Mouse (Mus musculus) megakaryocyte, embryonic 14.5 days (primary cell): ENCODE results near the gene Psg29. TPM values are rescaled to one million over a fixed set of nuclear protein-coding genes. Genes with fewer than 3 reads are reported as not detected.

ENCODE experiments used
- H3K27me3 ChIP-seq: replicated peaks from 2 replicates; pipeline ENCODE3; 2012; ENCODE audit warnings: inconsistent platforms
- H3K36me3 ChIP-seq: replicated peaks from 2 replicates; pipeline ENCODE3; 2012; ENCODE audit warnings: low read length, inconsistent platforms, mixed read lengths
- H3K4me1 ChIP-seq: 2 replicates; pipeline ENCODE4 v1.6.1; 2012; ENCODE audit warnings: inconsistent platforms
- H3K4me3 ChIP-seq: replicated peaks from 2 replicates; pipeline ENCODE3; 2012; ENCODE audit warnings: moderate library complexity, mild to moderate bottlenecking, inconsistent platforms
- H3K9me3 ChIP-seq: 2 replicates; pipeline ENCODE4 v1.6.1; 2012; ENCODE audit warnings: inconsistent platforms
- FLI1 ChIP-seq: IDR thresholded peaks from 2 replicates; pipeline ENCODE4 v1.6.1; 2012; ENCODE audit warnings: low read length, inconsistent platforms, mixed read lengths
- GATA1 ChIP-seq: IDR thresholded peaks from 3 replicates; pipeline ENCODE4 v1.6.1; 2012; ENCODE audit warnings: mixed read lengths, low read length, inconsistent platforms, borderline replicate concordance
- polyA plus RNA-seq: library from polyadenylated mRNA; stranded (reverse); fragments of >175 nt; gene quantifications from 2 replicates; pipeline ENCODE4 v1.2.3, GENCODE M21; 2012; ENCODE audit warnings: low replicate concordance; ENCODE audit not compliant: insufficient read depth

Gene Psg29
- not detected in 2 replicates for polyA plus RNA-seq

GRCm38 (mm10) chr7:17203177-17203576 lies at the start of gene Psg29:
Psg29 (plus strand) TSS chr7:17203477.
- no peaks in the 10 kb centered on the region for H3K4me1 ChIP-seq
- TF ChIP-seq GATA1 (no peak), FLI1 (no peak)

GRCm38 (mm10) chr7:17155634-17156033 lies 47.6 kb upstream of the Psg29 start:
- Histone ChIP-seq H3K27me3 (no peaks in the 10 kb centered on the region), H3K36me3 (no peaks in the 10 kb centered on the region), H3K9me3 (no peaks in the 10 kb centered on the region), H3K4me3 (no peak overlapping the region), H3K4me1 (no peaks in the 10 kb centered on the region)
- TF ChIP-seq GATA1: no peak
- no peak for TF ChIP-seq FLI1

More at GRCm38 (mm10) chr7:17203177-17203576, at the start of gene Psg29:
- H3K9me3 ChIP-seq: peaks cover 5% of the 10 kb centered on the region; the same call in 1 of the 2 replicates
- H3K4me3 ChIP-seq: no peak within 1 kb of the TSS
- no peaks in the 10 kb centered on the region for H3K36me3 ChIP-seq
- no peaks in the 10 kb centered on the region for H3K27me3 ChIP-seq

- no peaks in the 10 kb centered on the region for H3K27me3 ChIP-seq
- H3K4me3 ChIP-seq: no peak overlapping the region
- TF ChIP-seq FLI1 (no peak), GATA1 (no peak)
Measured at GRCm38 (mm10) chr7:17156885-17157677, 46.2 kb upstream of the Psg29 start.

GRCm38 (mm10) chr7:17159011-17159410 lies 44.3 kb upstream of the Psg29 start:
- H3K27me3 ChIP-seq: no peaks in the 10 kb centered on the region
- no peaks in the 10 kb centered on the region for H3K9me3 ChIP-seq
- no peaks in the 10 kb centered on the region for H3K36me3 ChIP-seq
- no peak for TF ChIP-seq FLI1
- TF ChIP-seq GATA1: no peak
- no peaks in the 10 kb centered on the region for H3K4me1 ChIP-seq
- no peak overlapping the region for H3K4me3 ChIP-seq

More at GRCm38 (mm10) chr7:17156885-17157677, 46.2 kb upstream of the Psg29 start:
- Histone ChIP-seq H3K9me3 (no peaks in the 10 kb centered on the region), H3K4me1 (no peaks in the 10 kb centered on the region), H3K36me3 (no peaks in the 10 kb centered on the region)

- Histone ChIP-seq H3K4me1 (no peaks in the 10 kb centered on the region), H3K9me3 (no peaks in the 10 kb centered on the region), H3K4me3 (no peak overlapping the region), H3K36me3 (no peaks in the 10 kb centered on the region), H3K27me3 (no peaks in the 10 kb centered on the region)
- TF ChIP-seq FLI1: no peak
- no peak for TF ChIP-seq GATA1
Measured at GRCm38 (mm10) chr7:17171827-17172226, 31.4 kb upstream of the Psg29 start.

GRCm38 (mm10) chr7:17205530-17206184 lies 2.4 kb downstream of the Psg29 start:
- peaks cover 5% of the 10 kb centered on the region; the same call in 1 of the 2 replicates for H3K9me3 ChIP-seq
- no peaks in the 10 kb centered on the region for H3K4me1 ChIP-seq
- TF ChIP-seq GATA1 (no peak), FLI1 (no peak)
- H3K27me3 ChIP-seq: no peaks in the 10 kb centered on the region
- H3K36me3 ChIP-seq: no peaks in the 10 kb centered on the region
- no peak overlapping the region for H3K4me3 ChIP-seq

Other genes with a start within 250 kb of the Psg29 start
- gene Pnmal1, start 243.8 kb upstream of the Psg29 start, polyA plus RNA-seq: not detected in 2 replicates
- 0.06 and 1.4 TPM in 2 replicates for gene Gm42372, start 220.4 kb upstream of the Psg29 start, polyA plus RNA-seq
- 2.9 and 5.3 TPM in 2 replicates for gene Ccdc8, start 210.8 kb upstream of the Psg29 start, polyA plus RNA-seq
- 55.6 and 70.0 TPM in 2 replicates for gene Ppp5c, start 175.6 kb upstream of the Psg29 start, polyA plus RNA-seq
- 3.3 and 5.6 TPM in 2 replicates for gene Hif3a, start 141.1 kb upstream of the Psg29 start, polyA plus RNA-seq
- not detected in 2 replicates for gene Psg16, start 129.4 kb upstream of the Psg29 start, polyA plus RNA-seq
- gene Ceacam3, start 53.2 kb upstream of the Psg29 start, polyA plus RNA-seq: not detected in 2 replicates